Mouse (Mus musculus): ENCODE data around the gene Mical2. TPM values are rescaled to one million over a fixed set of nuclear protein-coding genes. Genes with fewer than 3 reads are reported as not detected.

Mical2 gene
- polyA plus RNA-seq, 1 experiment from 2014 or later: 0.88 TPM

DNA sequence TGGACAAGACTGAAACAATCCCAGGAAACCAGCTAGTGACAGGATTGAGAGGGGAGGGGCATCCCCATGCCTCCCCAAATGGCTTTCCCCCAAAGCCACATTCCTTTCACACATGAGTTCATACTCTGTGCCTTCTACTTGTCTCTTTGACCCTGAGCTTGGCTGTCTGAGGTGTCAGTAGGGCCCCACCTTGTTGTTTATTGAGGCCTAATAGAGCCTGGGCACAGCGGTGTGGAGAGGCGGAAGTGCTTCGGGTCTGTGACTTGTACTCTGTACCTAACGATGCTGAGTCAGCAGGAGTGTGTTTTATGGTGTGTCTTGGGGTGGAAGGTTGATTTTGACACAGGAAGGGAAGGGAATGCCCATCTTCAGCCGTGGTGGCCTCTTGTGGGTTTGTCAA is 26.4 kb downstream of the Mical2 start:
- no peaks in the 10 kb centered on the region for H3K36me3 ChIP-seq (replicated peaks)
- 82% methylated on average over 5 of the region's 5 CpGs for WGBS
- DNase-seq (ENCODE audit: extremely low spot score, low spot score): no peak
- H3K27ac ChIP-seq: no peak overlapping the region
- no peaks in the 10 kb centered on the region for H3K9me3 ChIP-seq
- H3K4me3 ChIP-seq: no peak overlapping the region
- H3K4me1 ChIP-seq: peaks cover 10% of the 10 kb centered on the region
- H3K27me3 ChIP-seq (ENCODE audit: poor library complexity, severe bottlenecking): no peaks in the 10 kb centered on the region

DNA sequence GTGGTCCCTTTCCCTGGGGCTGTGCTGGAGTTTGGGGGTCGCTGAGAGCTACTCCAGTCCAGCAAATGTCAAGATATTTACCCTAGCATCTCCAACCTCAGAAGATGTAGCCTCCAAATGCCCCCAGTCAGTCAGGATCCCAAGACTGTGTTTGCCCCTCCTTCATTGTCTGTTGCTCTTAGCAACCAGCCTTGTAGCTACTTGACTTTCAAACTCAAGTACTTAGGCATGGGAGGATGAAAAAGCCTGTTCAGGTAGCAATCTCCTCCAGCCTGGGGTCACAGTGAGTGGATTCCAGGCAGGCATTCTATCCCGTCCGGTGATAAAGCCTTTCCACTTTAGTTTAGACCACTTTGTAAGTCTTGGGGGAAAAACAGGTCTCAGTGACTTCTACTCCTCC is 28.6 kb downstream of the Mical2 start:
- no peak overlapping the region for H3K4me3 ChIP-seq
- H3K27me3 ChIP-seq (ENCODE audit: poor library complexity, severe bottlenecking): no peaks in the 10 kb centered on the region
- no peak for DNase-seq (ENCODE audit: extremely low spot score, low spot score)
- peaks cover 10% of the 10 kb centered on the region for H3K4me1 ChIP-seq
- whole genome bisulfite sequencing: 89% methylated on average over 3 of the region's 3 CpGs
- no peaks in the 10 kb centered on the region for H3K36me3 ChIP-seq (replicated peaks)
- H3K27ac ChIP-seq: no peak overlapping the region
- H3K9me3 ChIP-seq: no peaks in the 10 kb centered on the region

DNA sequence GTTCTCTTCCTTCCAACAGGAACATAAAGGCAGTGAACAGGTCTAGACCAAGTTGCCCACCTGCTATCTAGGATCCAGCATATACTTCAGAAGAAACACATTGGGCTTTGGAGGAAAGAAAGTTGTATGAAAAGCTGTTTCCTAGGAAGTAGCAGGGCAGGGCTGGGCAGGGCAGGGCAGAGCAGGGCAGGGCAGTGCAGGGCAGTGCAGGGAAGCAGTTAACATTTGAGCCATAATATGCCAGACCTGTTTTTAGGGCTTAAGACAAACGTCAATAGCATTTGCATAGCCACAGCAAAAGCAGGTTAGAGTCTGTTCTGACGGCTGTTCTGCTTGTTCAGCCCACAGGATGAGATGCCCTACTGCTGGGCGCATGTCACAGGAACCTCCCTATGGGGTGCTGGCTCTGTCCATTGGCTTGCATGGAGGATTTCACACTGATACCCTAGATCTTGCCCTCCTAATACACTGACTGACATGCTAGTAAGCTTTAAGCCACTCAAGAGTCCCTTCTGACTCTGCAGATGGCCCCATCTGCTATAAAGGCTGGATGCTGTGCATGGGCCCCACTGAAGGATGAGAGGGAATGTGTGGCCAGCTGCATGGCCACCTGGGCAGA is 29.7 kb downstream of the Mical2 start:
- no peak for DNase-seq (ENCODE audit: extremely low spot score, low spot score)
- Histone ChIP-seq H3K4me3 (no peak overlapping the region), H3K27me3 (ENCODE audit: poor library complexity, severe bottlenecking) (no peaks in the 10 kb centered on the region), H3K27ac (no peak overlapping the region), H3K36me3 (replicated peaks) (no peaks in the 10 kb centered on the region), H3K9me3 (no peaks in the 10 kb centered on the region), H3K4me1 (peaks cover 10% of the 10 kb centered on the region)
- WGBS: 59% methylated on average over 3 of the region's 3 CpGs

DNA sequence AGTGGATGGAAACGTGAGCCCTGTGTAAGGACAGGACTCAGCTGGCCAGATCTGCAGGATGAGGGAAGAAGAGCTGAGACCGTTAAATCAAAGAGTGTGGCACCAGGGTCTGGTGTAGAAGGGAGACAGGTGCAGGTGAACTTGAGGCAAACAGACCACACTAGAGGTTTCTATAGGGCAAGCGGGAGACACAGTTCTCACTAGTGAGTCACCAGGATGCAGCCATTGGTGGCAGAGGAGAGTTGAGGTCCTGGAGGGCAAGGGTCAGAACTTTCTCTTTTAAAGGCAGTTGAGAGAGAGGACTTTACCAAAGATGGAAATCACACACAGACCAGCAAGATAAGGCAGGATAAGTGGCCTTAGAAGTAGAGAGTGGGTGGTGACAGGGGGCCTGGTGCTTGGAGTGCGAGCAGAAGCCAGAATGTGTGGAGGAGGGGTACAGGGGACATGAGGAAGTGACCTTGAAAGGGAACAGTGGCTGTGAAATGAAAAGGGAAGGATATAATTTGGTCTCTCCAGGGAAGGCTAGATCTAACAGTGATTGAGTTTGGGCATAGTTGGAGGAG is 32.8 kb downstream of the Mical2 start:
- H3K27ac ChIP-seq: no peak overlapping the region
- no peak overlapping the region for H3K4me3 ChIP-seq
- no peaks in the 10 kb centered on the region for H3K36me3 ChIP-seq (replicated peaks)
- WGBS: 82% methylated on average over 4 of the region's 4 CpGs
- no peaks in the 10 kb centered on the region for H3K4me1 ChIP-seq
- H3K9me3 ChIP-seq: no peaks in the 10 kb centered on the region
- no peaks in the 10 kb centered on the region for H3K27me3 ChIP-seq (ENCODE audit: poor library complexity, severe bottlenecking)
- DNase-seq (ENCODE audit: extremely low spot score, low spot score): no peak

DNA sequence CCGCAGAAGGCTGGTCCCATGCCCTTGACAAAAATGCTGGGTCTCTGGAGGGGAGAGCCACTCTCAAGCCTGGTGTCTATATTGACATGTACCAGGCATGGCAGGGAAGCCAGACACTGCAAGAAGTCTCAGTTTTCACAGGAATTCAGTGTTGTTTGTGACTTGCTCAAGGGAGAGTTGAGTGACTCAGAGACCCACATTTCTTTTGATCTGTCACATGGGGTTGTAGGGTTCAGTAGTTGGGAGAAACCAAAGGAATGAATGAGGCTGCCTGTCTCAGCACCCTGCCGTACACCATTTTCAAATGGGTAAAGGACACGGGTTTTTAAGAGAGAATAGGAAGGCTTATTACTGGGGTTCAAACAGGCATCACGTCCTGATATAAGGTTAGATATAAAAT is 33.6 kb downstream of the Mical2 start:
- Histone ChIP-seq H3K4me3 (no peak overlapping the region), H3K9me3 (no peaks in the 10 kb centered on the region), H3K4me1 (no peaks in the 10 kb centered on the region), H3K27ac (no peak overlapping the region), H3K36me3 (replicated peaks) (no peaks in the 10 kb centered on the region), H3K27me3 (ENCODE audit: poor library complexity, severe bottlenecking) (no peaks in the 10 kb centered on the region)
- DNase-seq (ENCODE audit: extremely low spot score, low spot score): no peak
- 91% methylated on average over 4 of the region's 4 CpGs for WGBS

GRCm38 (mm10) chr7:112261121-112261520 is 35.5 kb downstream of the Mical2 start:
- no peaks in the 10 kb centered on the region for H3K4me1 ChIP-seq
- no peaks in the 10 kb centered on the region for H3K36me3 ChIP-seq (replicated peaks)
- 90% methylated on average over 5 of the region's 5 CpGs for WGBS

DNA sequence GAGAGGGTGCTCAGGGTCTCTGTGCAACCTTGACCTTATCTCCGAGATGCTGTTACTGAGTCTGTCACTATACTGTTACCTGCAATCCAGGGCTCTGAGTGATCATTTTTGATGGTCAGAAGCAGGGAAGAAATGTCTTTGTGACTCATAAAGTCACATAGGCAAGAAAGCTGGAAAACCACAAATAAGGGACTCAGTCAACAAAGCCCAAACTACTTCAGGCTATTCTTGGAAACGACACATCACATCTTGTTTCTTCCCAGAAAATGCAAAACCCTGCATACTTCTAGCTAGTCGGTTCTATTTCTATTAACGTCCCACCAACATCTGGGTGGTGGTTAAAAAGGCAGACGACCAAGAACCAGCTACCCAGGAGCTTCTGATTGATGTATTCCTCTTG is 41.6 kb downstream of the Mical2 start:
- Histone ChIP-seq H3K9me3 (no peaks in the 10 kb centered on the region), H3K27me3 (ENCODE audit: poor library complexity, severe bottlenecking) (no peaks in the 10 kb centered on the region), H3K4me3 (no peak overlapping the region), H3K4me1 (peaks cover 8% of the 10 kb centered on the region), H3K27ac (no peak overlapping the region), H3K36me3 (replicated peaks) (no peaks in the 10 kb centered on the region)
- WGBS: 87% methylated on average over 5 of the region's 5 CpGs
- DNase-seq (ENCODE audit: extremely low spot score, low spot score): no peak

More at GRCm38 (mm10) chr7:112261121-112261520, 35.5 kb downstream of the Mical2 start:
- H3K27me3 ChIP-seq (ENCODE audit: poor library complexity, severe bottlenecking): no peaks in the 10 kb centered on the region
- no peak overlapping the region for H3K4me3 ChIP-seq
- H3K9me3 ChIP-seq: no peaks in the 10 kb centered on the region
- DNase-seq (ENCODE audit: extremely low spot score, low spot score): no peak
- no peak overlapping the region for H3K27ac ChIP-seq

GRCm38 (mm10) chr7:112268761-112269425 is 43.2 kb downstream of the Mical2 start:
- Histone ChIP-seq H3K4me1 (peaks cover 24% of the 10 kb centered on the region), H3K27ac (no peak overlapping the region), H3K36me3 (replicated peaks) (no peaks in the 10 kb centered on the region), H3K4me3 (no peak overlapping the region), H3K9me3 (no peaks in the 10 kb centered on the region), H3K27me3 (ENCODE audit: poor library complexity, severe bottlenecking) (no peaks in the 10 kb centered on the region)
- DNase-seq (ENCODE audit: extremely low spot score, low spot score): no peak
- WGBS: 88% methylated on average over 15 of the region's 15 CpGs

DNA sequence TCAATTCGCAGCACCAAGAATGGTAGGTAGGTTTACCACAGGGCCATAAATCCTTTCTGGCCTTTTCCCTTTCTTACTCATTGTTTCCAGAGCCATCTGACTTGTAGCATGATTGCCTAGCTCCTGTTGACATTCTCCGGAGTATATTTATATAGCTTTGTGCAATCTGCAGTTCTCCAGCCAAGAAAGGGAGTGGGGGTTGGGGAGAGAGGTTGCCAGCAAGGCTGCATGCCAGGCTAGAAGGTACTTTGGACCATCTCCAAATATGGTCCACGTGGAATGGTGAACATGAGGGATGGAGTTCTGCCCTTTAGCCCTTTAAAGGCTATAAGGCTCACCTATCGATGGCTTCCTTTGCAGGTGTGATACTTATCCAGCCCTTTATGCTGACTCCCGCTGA is 45.2 kb downstream of the Mical2 start:
- H3K4me1 ChIP-seq: peaks cover 32% of the 10 kb centered on the region
- no peak for DNase-seq (ENCODE audit: extremely low spot score, low spot score)
- no peaks in the 10 kb centered on the region for H3K27me3 ChIP-seq (ENCODE audit: poor library complexity, severe bottlenecking)
- no peak overlapping the region for H3K4me3 ChIP-seq
- no peaks in the 10 kb centered on the region for H3K9me3 ChIP-seq
- no peaks in the 10 kb centered on the region for H3K36me3 ChIP-seq (replicated peaks)
- WGBS: 93% methylated on average over 5 of the region's 5 CpGs
- H3K27ac ChIP-seq: no peak overlapping the region

- DNase-seq (ENCODE audit: extremely low spot score, low spot score): no peak
- no peak overlapping the region for H3K27ac ChIP-seq
- no peak overlapping the region for H3K4me3 ChIP-seq
- 83% methylated on average over 3 of the region's 3 CpGs for WGBS
- no peaks in the 10 kb centered on the region for H3K9me3 ChIP-seq
- peaks cover 35% of the 10 kb centered on the region for H3K4me1 ChIP-seq
- H3K27me3 ChIP-seq (ENCODE audit: poor library complexity, severe bottlenecking): no peaks in the 10 kb centered on the region
- H3K36me3 ChIP-seq (replicated peaks): no peaks in the 10 kb centered on the region
Observed at GRCm38 (mm10) chr7:112271627-112272026, 46.0 kb downstream of the Mical2 start.

- DNase-seq (ENCODE audit: extremely low spot score, low spot score): no peak
- Histone ChIP-seq H3K27ac (peak overlapping the region; percentile 66; the same call in 1 of the 2 replicates), H3K9me3 (no peaks in the 10 kb centered on the region), H3K4me3 (no peak overlapping the region), H3K4me1 (peaks cover 35% of the 10 kb centered on the region), H3K27me3 (ENCODE audit: poor library complexity, severe bottlenecking) (no peaks in the 10 kb centered on the region), H3K36me3 (replicated peaks) (no peaks in the 10 kb centered on the region)
- WGBS: 42% methylated on average over 5 of the region's 5 CpGs
Observed at GRCm38 (mm10) chr7:112272692-112273091, 47.0 kb downstream of the Mical2 start.

DNA sequence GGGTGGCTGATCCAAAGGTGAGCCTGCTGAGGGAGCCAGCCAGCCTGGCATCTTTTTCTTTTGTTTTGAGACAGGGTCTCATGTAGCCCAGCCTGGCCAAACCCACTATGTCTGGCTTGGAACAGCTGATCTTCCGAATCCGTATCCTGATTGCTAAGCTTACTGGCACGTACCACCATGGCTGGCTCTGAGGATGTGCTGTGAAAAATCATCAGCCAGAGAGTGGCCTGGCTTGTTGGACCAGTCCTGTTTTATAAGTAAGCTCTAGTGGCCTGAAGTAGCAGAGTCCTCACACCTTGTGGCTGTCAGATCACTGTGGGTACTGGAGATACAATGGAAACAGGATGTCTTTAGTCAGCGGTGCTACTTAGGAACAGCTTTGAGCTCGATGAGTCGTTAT is 47.8 kb downstream of the Mical2 start:
- 80% methylated on average over 6 of the region's 6 CpGs for WGBS
- H3K36me3 ChIP-seq (replicated peaks): no peaks in the 10 kb centered on the region
- peak overlapping the region; percentile 66 for H3K27ac ChIP-seq
- peaks cover 39% of the 10 kb centered on the region for H3K4me1 ChIP-seq
- no peak for DNase-seq (ENCODE audit: extremely low spot score, low spot score)
- H3K4me3 ChIP-seq: no peak overlapping the region
- no peaks in the 10 kb centered on the region for H3K9me3 ChIP-seq
- no peaks in the 10 kb centered on the region for H3K27me3 ChIP-seq (ENCODE audit: poor library complexity, severe bottlenecking)

- peaks cover 45% of the 10 kb centered on the region for H3K4me1 ChIP-seq
- H3K27ac ChIP-seq: no peak overlapping the region
- 74% methylated on average over 2 of the region's 2 CpGs for WGBS
- DNase-seq (ENCODE audit: extremely low spot score, low spot score): no peak
- H3K9me3 ChIP-seq: no peaks in the 10 kb centered on the region
- no peak overlapping the region for H3K4me3 ChIP-seq
- H3K36me3 ChIP-seq (replicated peaks): no peaks in the 10 kb centered on the region
- H3K27me3 ChIP-seq (ENCODE audit: poor library complexity, severe bottlenecking): no peaks in the 10 kb centered on the region
Observed at GRCm38 (mm10) chr7:112274611-112275010, 49.0 kb downstream of the Mical2 start.

Data from forebrain, embryonic 10.5 days (tissue).